Mouse (Mus musculus): ENCODE measurements around the gene Radil. TPM values are rescaled to one million over a fixed set of nuclear protein-coding genes. Genes with fewer than 3 reads are reported as not detected.

Gene Radil
- polyA plus RNA-seq, 1 experiment from 2014 or later = 0.55 TPM

DNA sequence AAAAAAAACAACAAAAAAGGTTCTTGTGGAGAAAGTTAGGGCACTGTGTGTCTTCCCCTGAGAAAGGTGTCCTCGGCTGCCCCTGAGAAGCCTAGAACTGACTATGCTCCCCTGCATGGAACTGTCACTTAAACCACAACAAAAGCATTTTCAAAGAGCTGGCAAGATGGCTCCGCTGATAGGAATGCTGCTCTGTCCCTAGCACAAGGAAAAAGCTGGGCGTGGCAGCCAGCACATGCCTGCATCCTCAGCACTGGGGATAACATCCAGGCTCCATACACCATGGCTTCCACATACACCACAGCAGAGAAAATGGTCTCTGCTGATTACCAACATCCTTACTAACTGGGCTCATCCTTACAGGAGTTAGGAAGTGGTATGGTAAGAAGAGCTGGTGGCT, 3.8 kb downstream of the Radil start:
- ATAC-seq = no peak
- TF ChIP-seq CTCF (IDR thresholded peaks at IDR 0.05; ENCODE audit: low read depth) = no peak

DNA sequence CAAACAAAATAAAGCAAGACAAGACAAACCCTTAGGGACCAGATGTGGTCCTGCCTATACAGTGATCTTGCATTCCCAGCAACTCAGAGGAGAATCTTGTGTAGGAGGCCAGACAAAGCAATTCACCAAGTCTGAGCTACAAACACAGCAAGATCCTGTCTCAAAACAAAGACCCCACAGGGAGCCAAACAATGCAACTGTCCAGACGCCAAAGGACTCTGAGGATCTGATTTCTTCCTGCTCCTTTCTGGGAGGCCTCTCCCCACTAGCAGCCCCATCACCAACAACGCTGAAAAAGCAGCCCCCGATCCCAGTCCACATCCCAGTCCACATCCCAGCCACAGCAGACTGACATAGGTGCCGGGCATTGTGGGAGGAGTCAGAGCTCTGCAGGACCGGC, 4.6 kb downstream of the Radil start:
- no peaks in the 10 kb centered on the region for H3K36me3 ChIP-seq (ENCODE audit: control insufficient read depth, insufficient read depth)
- H3K9me3 ChIP-seq (ENCODE audit: control insufficient read depth) = no peaks in the 10 kb centered on the region
- H3K4me1 ChIP-seq (replicated peaks; ENCODE audit: control insufficient read depth, insufficient read depth, low read length) = 0 out of 2 replicates have a peak, but pooled peaks cover 3% of the 10 kb centered on the region
- no peak overlapping the region for H3K27ac ChIP-seq (ENCODE audit: low read depth, low read length)
- no peak for TF ChIP-seq CTCF (IDR thresholded peaks at IDR 0.05; ENCODE audit: low read depth)
- WGBS = 43% methylated on average over 5 of the region's 5 CpGs
- no peak for ATAC-seq
- H3K4me2 ChIP-seq (replicated peaks; ENCODE audit: low read depth) = no peak overlapping the region
- peaks cover 11% of the 10 kb centered on the region; the same call in 1 of the 2 replicates for H3K27me3 ChIP-seq (replicated peaks; ENCODE audit: control insufficient read depth, insufficient read depth, low read length)
- no peak overlapping the region for H3K9ac ChIP-seq (ENCODE audit: low read depth, low read length)
- H3K4me3 ChIP-seq (ENCODE audit: low read depth, low read length) = no peak overlapping the region

More for the DNA sequence above, 3.8 kb downstream of the Radil start:
- H3K27ac ChIP-seq (ENCODE audit: low read depth, low read length) = no peak overlapping the region
- H3K27me3 ChIP-seq (replicated peaks; ENCODE audit: control insufficient read depth, insufficient read depth, low read length) = peaks cover 11% of the 10 kb centered on the region; the same call in 1 of the 2 replicates
- no peak overlapping the region for H3K9ac ChIP-seq (ENCODE audit: low read depth, low read length)
- H3K36me3 ChIP-seq (ENCODE audit: control insufficient read depth, insufficient read depth) = no peaks in the 10 kb centered on the region
- no peak overlapping the region for H3K4me3 ChIP-seq (ENCODE audit: low read depth, low read length)
- H3K9me3 ChIP-seq (ENCODE audit: control insufficient read depth) = no peaks in the 10 kb centered on the region
- WGBS = 82% methylated on average over 3 of the region's 3 CpGs
- H3K4me1 ChIP-seq (replicated peaks; ENCODE audit: control insufficient read depth, insufficient read depth, low read length) = 0 out of 2 replicates have a peak, but pooled peaks cover 3% of the 10 kb centered on the region
- H3K4me2 ChIP-seq (replicated peaks; ENCODE audit: low read depth) = no peak overlapping the region

DNA sequence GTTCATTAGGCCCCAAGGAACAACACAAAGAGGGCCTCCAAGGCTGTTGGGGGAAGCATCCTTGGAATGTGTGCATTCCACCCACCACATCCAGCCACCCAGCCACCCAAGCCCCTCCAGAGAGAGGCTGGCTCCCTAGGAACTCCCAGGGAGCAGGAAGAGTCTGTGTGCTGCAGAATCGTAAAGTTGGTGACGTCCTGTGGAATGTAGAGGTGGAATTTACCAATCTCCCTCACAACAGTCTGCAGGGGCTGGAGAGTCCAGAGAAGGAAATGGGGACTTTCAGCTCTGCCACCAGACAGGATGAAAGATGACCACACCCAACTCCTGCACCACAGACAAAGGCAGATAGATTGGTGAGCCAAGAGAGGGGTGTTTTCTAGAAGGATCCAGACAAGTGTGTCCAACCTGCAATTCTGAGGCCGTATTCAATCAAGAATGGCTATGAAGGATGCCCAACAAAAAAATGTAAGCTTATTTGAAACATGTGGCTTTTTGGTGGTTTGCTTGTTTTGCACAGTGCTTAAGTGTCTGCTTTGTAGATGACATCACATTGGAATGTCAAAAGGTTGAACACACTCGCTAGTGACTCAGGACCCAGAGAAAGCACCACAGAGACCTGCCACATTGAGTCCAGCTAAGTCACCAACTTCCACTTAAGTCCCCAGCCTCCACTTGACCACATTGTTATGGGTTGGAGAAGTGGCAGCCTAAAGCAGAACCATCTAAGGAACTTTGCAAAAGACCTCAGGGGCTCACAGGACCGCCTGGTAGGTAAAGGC, 5.7 kb downstream of the Radil start:
- no peak for TF ChIP-seq CTCF (IDR thresholded peaks at IDR 0.05; ENCODE audit: low read depth)
- H3K9me3 ChIP-seq (ENCODE audit: control insufficient read depth) = no peaks in the 10 kb centered on the region
- 53% methylated on average over 5 of the region's 5 CpGs for WGBS
- H3K4me2 ChIP-seq (replicated peaks; ENCODE audit: low read depth) = no peak overlapping the region
- no peak for ATAC-seq
- no peak overlapping the region for H3K4me3 ChIP-seq (ENCODE audit: low read depth, low read length)
- no peak overlapping the region for H3K9ac ChIP-seq (ENCODE audit: low read depth, low read length)
- H3K27ac ChIP-seq (ENCODE audit: low read depth, low read length) = no peak overlapping the region
- no peaks in the 10 kb centered on the region for H3K36me3 ChIP-seq (ENCODE audit: control insufficient read depth, insufficient read depth)
- H3K27me3 ChIP-seq (replicated peaks; ENCODE audit: control insufficient read depth, insufficient read depth, low read length) = 0 out of 2 replicates have a peak, but pooled peaks cover 5% of the 10 kb centered on the region
- no peaks in the 10 kb centered on the region for H3K4me1 ChIP-seq (replicated peaks; ENCODE audit: control insufficient read depth, insufficient read depth, low read length)

DNA sequence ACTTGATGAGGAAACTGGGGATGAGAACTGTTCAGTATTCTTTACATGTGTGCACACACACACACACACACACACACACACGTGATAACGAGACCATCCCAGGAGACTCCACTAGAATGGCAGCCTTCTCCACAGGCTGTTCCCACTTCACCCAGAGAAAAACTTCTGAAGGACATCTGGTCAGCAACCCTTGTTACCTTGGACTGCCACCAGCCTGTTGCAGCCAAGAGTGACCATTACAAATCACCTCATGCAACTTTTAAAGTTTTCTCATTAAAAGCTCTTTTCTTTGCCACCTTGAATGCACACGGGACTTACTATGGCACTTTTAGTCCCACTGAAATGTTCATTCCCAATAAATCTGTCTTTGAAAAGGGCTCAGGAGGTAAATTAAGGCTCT, 13.6 kb downstream of the Radil start:
- Histone ChIP-seq H3K27ac (ENCODE audit: low read depth, low read length) (no peak overlapping the region), H3K4me2 (replicated peaks; ENCODE audit: low read depth) (no peak overlapping the region), H3K9ac (ENCODE audit: low read depth, low read length) (no peak overlapping the region), H3K36me3 (ENCODE audit: control insufficient read depth, insufficient read depth) (no peaks in the 10 kb centered on the region), H3K9me3 (ENCODE audit: control insufficient read depth) (no peaks in the 10 kb centered on the region), H3K27me3 (replicated peaks; ENCODE audit: control insufficient read depth, insufficient read depth, low read length) (no peaks in the 10 kb centered on the region), H3K4me3 (ENCODE audit: low read depth, low read length) (no peak overlapping the region), H3K4me1 (replicated peaks; ENCODE audit: control insufficient read depth, insufficient read depth, low read length) (no peaks in the 10 kb centered on the region)
- 82% methylated on average over 3 of the region's 3 CpGs for WGBS
- ATAC-seq = no peak
- TF ChIP-seq CTCF (IDR thresholded peaks at IDR 0.05; ENCODE audit: low read depth) = no peak

DNA sequence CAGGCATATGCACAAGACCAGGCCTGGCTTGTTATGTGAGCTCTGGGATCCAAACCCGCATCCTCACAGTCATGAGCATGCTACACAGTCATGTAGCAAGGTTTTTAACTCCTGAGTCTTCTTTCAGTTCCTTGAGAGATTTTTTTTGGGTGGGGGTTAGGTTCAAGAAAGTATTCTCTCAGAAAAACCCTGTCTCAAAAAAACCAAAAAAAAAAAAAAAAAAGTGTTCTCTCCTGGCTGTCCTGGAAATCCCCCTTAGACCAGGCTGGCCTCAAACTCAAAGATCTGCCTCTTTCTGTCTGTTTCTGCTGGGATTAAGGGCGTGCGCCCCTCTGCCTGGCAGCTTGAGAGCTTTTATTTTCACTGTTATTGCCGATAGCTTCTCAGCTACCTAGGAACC, 15.5 kb downstream of the Radil start:
- H3K27ac ChIP-seq (ENCODE audit: low read depth, low read length) = no peak overlapping the region
- no peak overlapping the region for H3K4me3 ChIP-seq (ENCODE audit: low read depth, low read length)
- H3K9ac ChIP-seq (ENCODE audit: low read depth, low read length) = no peak overlapping the region
- TF ChIP-seq CTCF (IDR thresholded peaks at IDR 0.05; ENCODE audit: low read depth) = no peak
- H3K9me3 ChIP-seq (ENCODE audit: control insufficient read depth) = no peaks in the 10 kb centered on the region
- H3K4me2 ChIP-seq (replicated peaks; ENCODE audit: low read depth) = no peak overlapping the region
- WGBS = 77% methylated on average over 4 of the region's 4 CpGs
- peaks cover 4% of the 10 kb centered on the region; the same call in 1 of the 2 replicates for H3K27me3 ChIP-seq (replicated peaks; ENCODE audit: control insufficient read depth, insufficient read depth, low read length)
- no peak for ATAC-seq
- no peaks in the 10 kb centered on the region for H3K4me1 ChIP-seq (replicated peaks; ENCODE audit: control insufficient read depth, insufficient read depth, low read length)
- no peaks in the 10 kb centered on the region for H3K36me3 ChIP-seq (ENCODE audit: control insufficient read depth, insufficient read depth)

DNA sequence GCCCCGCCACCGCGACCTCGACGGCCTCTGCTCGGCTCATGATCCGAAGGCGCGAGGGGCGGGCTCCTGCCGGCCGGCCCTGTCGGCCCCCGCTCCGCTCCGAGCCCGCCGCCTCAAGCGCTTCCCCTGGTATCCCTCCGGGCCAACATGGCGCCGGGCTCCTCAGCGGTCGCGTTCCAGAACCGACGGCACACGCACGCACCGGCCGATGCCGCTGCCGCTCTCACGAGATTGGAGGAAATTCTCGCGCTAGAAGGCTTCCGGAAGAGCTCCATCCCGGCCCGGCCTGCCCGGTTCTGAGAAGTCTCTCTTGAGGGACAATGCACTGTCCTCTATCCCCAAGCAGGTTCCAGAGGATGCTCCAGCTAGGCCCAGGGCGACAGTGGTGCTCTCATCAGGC, 21.0 kb downstream of the Radil start, which contains the start of gene Papolb:
Papolb (minus strand) TSS at position 162 of the 400 bp plus-strand sequence.
- H3K4me1 ChIP-seq (replicated peaks; ENCODE audit: control insufficient read depth, insufficient read depth, low read length) = no peaks in the 10 kb centered on the region
- H3K9ac ChIP-seq (ENCODE audit: low read depth, low read length) = no peak within 1 kb of the TSS
- TF ChIP-seq CTCF (IDR thresholded peaks at IDR 0.05; ENCODE audit: low read depth) = no peak
- no peaks in the 10 kb centered on the region for H3K36me3 ChIP-seq (ENCODE audit: control insufficient read depth, insufficient read depth)
- H3K4me3 ChIP-seq (ENCODE audit: low read depth, low read length) = no peak within 1 kb of the TSS
- WGBS = 41% methylated on average over 35 of the region's 41 CpGs
- H3K27ac ChIP-seq (ENCODE audit: low read depth, low read length) = no peak within 1 kb of the TSS
- no peaks in the 10 kb centered on the region for H3K9me3 ChIP-seq (ENCODE audit: control insufficient read depth)
- no peak within 1 kb of the TSS for H3K4me2 ChIP-seq (replicated peaks; ENCODE audit: low read depth)
- ATAC-seq = no peak
- H3K27me3 ChIP-seq (replicated peaks; ENCODE audit: control insufficient read depth, insufficient read depth, low read length) = peaks cover 21% of the 10 kb centered on the region
